Mouse (Mus musculus): ENCODE measurements at regions not wholly inside any gene's neighbourhood (a gene's known extent, or its start where the extent isn't known, plus 50 kb on each side); places are given as distances from the start of the nearest gene placed in this dataset.

DNA sequence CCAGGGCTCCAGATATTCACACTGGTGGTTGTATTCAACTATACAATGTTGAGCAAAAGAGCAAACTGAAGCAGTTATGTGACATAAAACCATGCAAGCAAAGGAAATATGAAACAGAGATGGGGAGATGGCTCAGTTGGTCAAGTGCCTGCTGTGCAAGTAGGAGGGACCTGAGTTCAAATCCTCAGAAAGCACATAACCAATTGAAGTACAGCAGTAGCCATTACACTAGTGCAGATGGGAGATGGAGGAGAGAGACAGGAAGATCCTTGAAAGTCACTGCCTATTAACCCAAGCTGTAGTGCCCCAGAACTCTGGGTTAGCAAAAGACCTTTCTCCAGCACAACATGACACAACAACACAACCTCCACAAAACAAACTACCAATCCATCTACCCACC is 100.7 kb upstream of the Cxcr4 start:
- TF ChIP-seq EP300 (IDR thresholded peaks at IDR 0.05; ENCODE audit: low read depth) (no peak), CTCF (IDR thresholded peaks at IDR 0.05; ENCODE audit: low read depth) (no peak)

Data from liver, embryonic 14.5 days (tissue).